Mouse (Mus musculus): ENCODE measurements around the gene Rbfox3.

Gene Rbfox3

GRCm38 (mm10) chr11:118668351-118668750 is 243.0 kb downstream of the Rbfox3 start:
- no peak for DNase-seq (ENCODE audit: low spot score)

- DNase-seq (ENCODE audit: low spot score), result no peak
Observed at GRCm38 (mm10) chr11:118667946-118668345, 243.5 kb downstream of the Rbfox3 start.

- no peak for DNase-seq (ENCODE audit: low spot score)
Observed at GRCm38 (mm10) chr11:118666172-118666571, 245.2 kb downstream of the Rbfox3 start.

- DNase-seq (ENCODE audit: low spot score), result no peak
Observed at GRCm38 (mm10) chr11:118663305-118663704, 248.1 kb downstream of the Rbfox3 start.

- DNase-seq (ENCODE audit: low spot score), result no peak
Observed at GRCm38 (mm10) chr11:118659305-118659704, 252.1 kb downstream of the Rbfox3 start.

- no peak for DNase-seq (ENCODE audit: low spot score)
Observed at GRCm38 (mm10) chr11:118655833-118656232, 255.6 kb downstream of the Rbfox3 start.

GRCm38 (mm10) chr11:118653521-118654318 is 257.7 kb downstream of the Rbfox3 start:
- no peak for DNase-seq (ENCODE audit: low spot score)

GRCm38 (mm10) chr11:118652401-118653240 is 258.8 kb downstream of the Rbfox3 start:
- DNase-seq (ENCODE audit: low spot score), result no peak

- DNase-seq (ENCODE audit: low spot score), result peak; percentile 27
Observed at GRCm38 (mm10) chr11:118648369-118648768, 263.0 kb downstream of the Rbfox3 start.

- no peak for DNase-seq (ENCODE audit: low spot score)
Observed at GRCm38 (mm10) chr11:118646864-118647263, 264.5 kb downstream of the Rbfox3 start.

GRCm38 (mm10) chr11:118645158-118645557 is 266.2 kb downstream of the Rbfox3 start:
- DNase-seq (ENCODE audit: low spot score), result no peak

GRCm38 (mm10) chr11:118640706-118641105 is 270.7 kb downstream of the Rbfox3 start:
- no peak for DNase-seq (ENCODE audit: low spot score)

GRCm38 (mm10) chr11:118637718-118638117 is 273.7 kb downstream of the Rbfox3 start:
- DNase-seq (ENCODE audit: low spot score), result no peak

GRCm38 (mm10) chr11:118634647-118635046 is 276.8 kb downstream of the Rbfox3 start:
- peak; percentile 9 for DNase-seq (ENCODE audit: low spot score)

GRCm38 (mm10) chr11:118629718-118630117 is 281.7 kb downstream of the Rbfox3 start:
- DNase-seq (ENCODE audit: low spot score), result no peak

- no peak for DNase-seq (ENCODE audit: low spot score)
Observed at GRCm38 (mm10) chr11:118627541-118627940, 283.9 kb downstream of the Rbfox3 start.

- no peak for DNase-seq (ENCODE audit: low spot score)
Observed at GRCm38 (mm10) chr11:118620869-118621268, 290.5 kb downstream of the Rbfox3 start.

GRCm38 (mm10) chr11:118614126-118614525 is 297.3 kb downstream of the Rbfox3 start:
- no peak for DNase-seq (ENCODE audit: low spot score)

GRCm38 (mm10) chr11:118610128-118610527 is 301.3 kb downstream of the Rbfox3 start:
- no peak for DNase-seq (ENCODE audit: low spot score)

- DNase-seq (ENCODE audit: low spot score), result no peak
Observed at GRCm38 (mm10) chr11:118609236-118610000, 302.0 kb downstream of the Rbfox3 start.

- no peak for DNase-seq (ENCODE audit: low spot score)
Observed at GRCm38 (mm10) chr11:118607927-118608326, 303.5 kb downstream of the Rbfox3 start.

GRCm38 (mm10) chr11:118605570-118605969 is 305.8 kb downstream of the Rbfox3 start:
- no peak for DNase-seq (ENCODE audit: low spot score)

All from ovary, postnatal 36 days (tissue).